Mouse (Mus musculus) stomach, postnatal 0 days (tissue): ENCODE data around the gene Pcdh9. TPM values are rescaled to one million over a fixed set of nuclear protein-coding genes. Genes with fewer than 3 reads are reported as not detected.

Experiments used
- ATAC-seq: fragments of 200-750 bp; cut with Nextera tagmentation; 2 replicates; pipeline ENCODE4 v1.8.0; 2017; ENCODE audit not compliant: low FRiP score, low TSS enrichment
- DNase-seq: peaks from one replicate; pipeline ENCODE4 v3.0.0-alpha.2; 2016; ENCODE audit warnings: low spot score
- H3K27ac ChIP-seq: fragments of 300-500 bp; sonication (generic); replicated peaks from 2 replicates; pipeline ENCODE4 v1.5.1; 2014; ENCODE audit warnings: mild to moderate bottlenecking, control low read depth
- H3K27me3 ChIP-seq: fragments of 300-500 bp; sonication (generic); 2 replicates; pipeline ENCODE4 v1.6.1; 2014; ENCODE audit warnings: low read length; ENCODE audit not compliant: control insufficient read depth, insufficient read depth
- H3K36me3 ChIP-seq: fragments of 300-500 bp; sonication (generic); 2 replicates; pipeline ENCODE4 v1.6.1; 2014; ENCODE audit warnings: low read length, mixed read lengths; ENCODE audit not compliant: control insufficient read depth, insufficient read depth
- H3K4me1 ChIP-seq: fragments of 300-500 bp; sonication (generic); replicated peaks from 2 replicates; pipeline ENCODE4 v1.6.1; 2014; ENCODE audit warnings: antibody characterized with exemption; ENCODE audit not compliant: control insufficient read depth, insufficient read depth
- H3K4me2 ChIP-seq: fragments of 300-500 bp; sonication (generic); replicated peaks from 2 replicates; pipeline ENCODE4 v1.6.1; 2014; ENCODE audit warnings: low read depth, mild to moderate bottlenecking, control low read depth, moderate library complexity
- H3K4me3 ChIP-seq: fragments of 300-500 bp; sonication (generic); 2 replicates; pipeline ENCODE4 v1.5.1; 2014; ENCODE audit warnings: low read depth, low read length, control low read depth
- H3K9ac ChIP-seq: fragments of 300-500 bp; sonication (generic); 2 replicates; pipeline ENCODE4 v1.6.1; 2014; ENCODE audit warnings: mild to moderate bottlenecking, low read length, control low read depth, mixed read lengths
- H3K9me3 ChIP-seq: fragments of 300-500 bp; sonication (generic); 2 replicates; pipeline ENCODE4 v1.6.1; 2016; ENCODE audit warnings: low read length; ENCODE audit not compliant: control insufficient read depth
- CTCF ChIP-seq: IDR thresholded peaks from 2 replicates; pipeline ENCODE4 v1.5.1; 2016; ENCODE audit warnings: antibody characterized with exemption, low read depth, mild to moderate bottlenecking, moderate library complexity
- EP300 ChIP-seq: optimal IDR thresholded peaks from 2 replicates; pipeline ENCODE3; 2016; ENCODE audit warnings: antibody characterized with exemption
- WGBS: fragments of 180-500 bp; shearing (Covaris S2); extraction: QIAGEN DNeasy Blood & Tissue Kit; methylation state at CpG from one replicate; pipeline ENCODE4 v1.1.7; 2014; 5-methylcytosine and 5-hydroxymethylcytosine counted together
- polyA plus RNA-seq: library from polyadenylated mRNA; unstranded; fragments of >200 nt; fragmentation: Nextera tagmentation; extraction: Ambion mirVana; gene quantifications from 2 replicates; pipeline ENCODE4 v1.2.1, GENCODE M21; 2015

Pcdh9 gene
- polyA plus RNA-seq, 1 experiment from 2014 or later = 4.0 TPM

DNA sequence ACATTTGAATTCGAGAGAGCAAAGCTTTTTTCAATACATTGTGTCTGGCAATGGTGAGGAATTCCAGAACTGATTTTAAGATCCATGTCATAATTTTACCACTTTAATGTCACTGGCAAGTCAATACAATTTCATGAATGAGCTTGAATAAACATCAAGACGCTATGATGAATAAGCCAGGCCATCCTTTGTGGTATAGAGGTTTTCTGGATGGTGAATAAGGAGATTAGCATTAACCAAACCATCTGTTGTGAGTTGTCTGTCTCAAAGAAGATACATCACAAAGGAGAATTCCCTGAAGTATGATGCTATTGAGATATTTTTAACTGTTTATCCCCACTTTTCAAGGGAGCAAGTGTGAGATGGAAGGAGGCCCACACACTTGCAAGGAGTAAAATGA lies 602.1 kb downstream of the Pcdh9 start:
- no peak for ATAC-seq

GRCm38 (mm10) chr14:93287642-93288041 lies 602.8 kb downstream of the Pcdh9 start:
- H3K4me1 ChIP-seq = no peaks in the 10 kb centered on the region
- H3K4me3 ChIP-seq = no peak overlapping the region
- H3K9ac ChIP-seq = no peak overlapping the region
- no peak overlapping the region for H3K27ac ChIP-seq
- no peak overlapping the region for H3K4me2 ChIP-seq
- WGBS = 24% methylated on average over 1 of the region's 1 CpGs
- no peak for DNase-seq
- TF ChIP-seq CTCF = peak; percentile 50
- no peak for TF ChIP-seq EP300
- H3K27me3 ChIP-seq = no peaks in the 10 kb centered on the region
- H3K9me3 ChIP-seq = no peaks in the 10 kb centered on the region
- no peaks in the 10 kb centered on the region for H3K36me3 ChIP-seq
- ATAC-seq = no peak

More for the DNA sequence above, 602.1 kb downstream of the Pcdh9 start:
- Histone ChIP-seq H3K36me3 (no peaks in the 10 kb centered on the region), H3K27ac (no peak overlapping the region), H3K4me1 (no peaks in the 10 kb centered on the region), H3K9ac (no peak overlapping the region), H3K9me3 (no peaks in the 10 kb centered on the region), H3K4me3 (no peak overlapping the region), H3K27me3 (no peaks in the 10 kb centered on the region), H3K4me2 (no peak overlapping the region)
- WGBS = 31% methylated on average over 2 of the region's 2 CpGs
- DNase-seq = no peak
- TF ChIP-seq CTCF = no peak
- no peak for TF ChIP-seq EP300

DNA sequence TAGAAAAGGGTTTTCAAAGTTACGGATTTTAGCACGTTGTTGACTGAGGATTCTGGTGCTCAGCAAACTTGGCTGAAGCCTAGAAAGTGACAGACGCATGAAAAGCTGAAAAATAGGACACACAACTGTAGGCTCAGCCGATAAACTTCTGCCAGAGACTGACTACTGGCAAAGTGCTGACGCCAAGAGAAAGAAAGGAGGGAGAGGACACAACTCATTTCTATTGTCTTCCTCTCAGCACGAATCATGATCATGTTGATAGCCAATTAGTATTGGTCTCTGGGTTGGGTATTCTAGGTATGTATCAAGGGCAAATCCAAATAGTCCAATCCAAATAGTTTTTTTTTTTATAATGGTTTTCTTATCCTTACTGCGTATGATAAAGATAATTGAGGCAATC lies 605.3 kb downstream of the Pcdh9 start:
- Histone ChIP-seq H3K4me1 (no peaks in the 10 kb centered on the region), H3K27ac (no peak overlapping the region), H3K9me3 (no peaks in the 10 kb centered on the region), H3K36me3 (no peaks in the 10 kb centered on the region), H3K4me3 (no peak overlapping the region), H3K9ac (no peak overlapping the region), H3K27me3 (no peaks in the 10 kb centered on the region), H3K4me2 (no peak overlapping the region)
- ATAC-seq (no peak), DNase-seq (no peak)
- no peak for TF ChIP-seq CTCF
- TF ChIP-seq EP300 = no peak
- WGBS = 80% methylated on average over 7 of the region's 7 CpGs

- Histone ChIP-seq H3K4me2 (no peak overlapping the region), H3K4me3 (no peak overlapping the region), H3K9ac (no peak overlapping the region), H3K36me3 (no peaks in the 10 kb centered on the region), H3K27ac (no peak overlapping the region), H3K4me1 (no peaks in the 10 kb centered on the region), H3K27me3 (no peaks in the 10 kb centered on the region), H3K9me3 (no peaks in the 10 kb centered on the region)
- 69% methylated on average over 3 of the region's 3 CpGs for WGBS
- ATAC-seq (no peak), DNase-seq (no peak)
- no peak for TF ChIP-seq EP300
Measured at GRCm38 (mm10) chr14:93284009-93284408, 606.5 kb downstream of the Pcdh9 start.

GRCm38 (mm10) chr14:93275661-93276060 lies 614.8 kb downstream of the Pcdh9 start:
- H3K27me3 ChIP-seq = no peaks in the 10 kb centered on the region
- H3K4me2 ChIP-seq = no peak overlapping the region
- no peaks in the 10 kb centered on the region for H3K4me1 ChIP-seq
- TF ChIP-seq CTCF = no peak
- TF ChIP-seq EP300 = no peak
- no peak overlapping the region for H3K9ac ChIP-seq
- H3K27ac ChIP-seq = no peak overlapping the region
- H3K36me3 ChIP-seq = no peaks in the 10 kb centered on the region
- DNase-seq (no peak), ATAC-seq (no peak)
- no peak overlapping the region for H3K4me3 ChIP-seq
- H3K9me3 ChIP-seq = no peaks in the 10 kb centered on the region

DNA sequence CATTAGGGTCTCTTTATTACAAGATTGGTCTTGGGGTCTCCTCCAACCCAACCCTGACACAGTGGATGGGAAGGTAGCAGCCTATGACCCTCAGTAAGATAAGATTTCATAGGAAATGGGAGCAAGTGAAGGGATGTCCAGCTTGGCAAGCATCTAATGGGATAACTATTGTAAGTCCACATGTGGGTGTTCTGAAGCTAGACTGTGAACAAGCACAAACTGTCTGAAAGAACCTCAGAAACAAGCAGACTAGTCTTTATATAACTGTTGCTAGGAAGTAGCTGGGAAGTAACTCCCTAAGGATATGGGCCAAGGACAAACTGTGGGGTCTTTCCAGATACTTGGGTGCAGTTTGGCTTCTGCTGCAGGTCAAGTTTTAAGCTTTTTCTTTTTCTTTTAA lies 615.7 kb downstream of the Pcdh9 start:
- ATAC-seq = no peak

More for the DNA sequence above, 615.7 kb downstream of the Pcdh9 start:
- Histone ChIP-seq H3K4me3 (no peak overlapping the region), H3K36me3 (no peaks in the 10 kb centered on the region), H3K4me2 (no peak overlapping the region), H3K9me3 (no peaks in the 10 kb centered on the region), H3K27me3 (no peaks in the 10 kb centered on the region), H3K9ac (no peak overlapping the region), H3K27ac (no peak overlapping the region), H3K4me1 (no peaks in the 10 kb centered on the region)
- no peak for DNase-seq
- no peak for TF ChIP-seq EP300
- no peak for TF ChIP-seq CTCF
